Mouse (Mus musculus) stomach, embryonic 15.5 days (tissue): Measurements from ENCODE around the gene Vstm2l. TPM values are rescaled to one million over a fixed set of nuclear protein-coding genes. Genes with fewer than 3 reads are reported as not detected.

Experiments used
- ATAC-seq: fragments of 200-750 bp; cut with Nextera tagmentation; 2 replicates; pipeline ENCODE4 v1.8.0; 2017; ENCODE audit warnings: low read depth, moderate number of reproducible peaks, moderate TSS enrichment; ENCODE audit not compliant: insufficient read depth, low FRiP score
- H3K27ac ChIP-seq: fragments of 300-500 bp; sonication (generic); 2 replicates; pipeline ENCODE4 v1.5.1; 2015; ENCODE audit warnings: mild to moderate bottlenecking, inconsistent platforms
- H3K27me3 ChIP-seq: fragments of 300-500 bp; sonication (generic); replicated peaks from 2 replicates; pipeline ENCODE4 v1.6.1; 2015; ENCODE audit warnings: inconsistent platforms
- H3K36me3 ChIP-seq: fragments of 300-500 bp; sonication (generic); 2 replicates; pipeline ENCODE4 v1.6.1; 2015; ENCODE audit warnings: inconsistent platforms
- H3K4me1 ChIP-seq: fragments of 300-500 bp; sonication (generic); 2 replicates; pipeline ENCODE4 v1.6.1; 2015; ENCODE audit warnings: inconsistent platforms
- H3K4me2 ChIP-seq: fragments of 300-500 bp; sonication (generic); 2 replicates; pipeline ENCODE4 v1.6.1; 2015; ENCODE audit warnings: mild to moderate bottlenecking, inconsistent platforms
- H3K4me3 ChIP-seq: fragments of 300-500 bp; sonication (generic); replicated peaks from 2 replicates; pipeline ENCODE4 v1.5.1; 2015; ENCODE audit warnings: inconsistent platforms
- H3K9ac ChIP-seq: fragments of 300-500 bp; sonication (generic); 2 replicates; pipeline ENCODE4 v1.6.1; 2015; ENCODE audit warnings: inconsistent platforms
- H3K9me3 ChIP-seq: fragments of 300-500 bp; sonication (generic); 2 replicates; pipeline ENCODE4 v1.6.1; 2016; ENCODE audit warnings: inconsistent platforms
- WGBS: fragments of 180-500 bp; shearing (Covaris S2); methylation state at CpG from one replicate; pipeline ENCODE4 v1.1.7; 2015; 5-methylcytosine and 5-hydroxymethylcytosine counted together
- polyA plus RNA-seq: library from polyadenylated mRNA; unstranded; fragments of >200 nt; fragmentation: Nextera tagmentation; extraction: Ambion mirVana; gene quantifications from 2 replicates; pipeline ENCODE4 v1.2.1, GENCODE M21; 2015

Vstm2l gene
- polyA plus RNA-seq, 1 experiment from 2014 or later: 0.53 TPM

- no peak overlapping the region for H3K4me3 ChIP-seq
- H3K4me1 ChIP-seq: peaks cover 9% of the 10 kb centered on the region
- whole genome bisulfite sequencing: under 1% methylated on average over 16 of the region's 16 CpGs
- no peak overlapping the region for H3K27ac ChIP-seq
- no peaks in the 10 kb centered on the region for H3K9me3 ChIP-seq
- H3K36me3 ChIP-seq: no peaks in the 10 kb centered on the region
- no peak overlapping the region for H3K9ac ChIP-seq
- H3K4me2 ChIP-seq: no peak overlapping the region
- peak; percentile 41; the same call in 1 of the 2 replicates for ATAC-seq
- peaks cover 43% of the 10 kb centered on the region for H3K27me3 ChIP-seq
These were observed 1.2 kb upstream of the Vstm2l start for GRCm38 (mm10) chr2:157913204-157913636.

- Histone ChIP-seq H3K4me2 (no peak overlapping the region), H3K27ac (no peak overlapping the region), H3K36me3 (no peaks in the 10 kb centered on the region), H3K9me3 (no peaks in the 10 kb centered on the region), H3K4me3 (no peak overlapping the region), H3K9ac (no peak overlapping the region), H3K27me3 (peaks cover 46% of the 10 kb centered on the region), H3K4me1 (peaks cover 9% of the 10 kb centered on the region)
- 1% methylated on average over 4 of the region's 4 CpGs for WGBS
- ATAC-seq: no peak
These were observed 748 bp upstream of the Vstm2l start for GRCm38 (mm10) chr2:157913705-157914104.

GRCm38 (mm10) chr2:157914889-157915517 is 550 bp downstream of the Vstm2l start:
- peaks cover 9% of the 10 kb centered on the region for H3K4me1 ChIP-seq
- peak overlapping the region; percentile 52 for H3K4me2 ChIP-seq
- 39% methylated on average over 43 of the region's 43 CpGs for WGBS
- peaks cover 47% of the 10 kb centered on the region for H3K27me3 ChIP-seq
- H3K9me3 ChIP-seq: no peaks in the 10 kb centered on the region
- no peak for ATAC-seq
- no peak overlapping the region for H3K27ac ChIP-seq
- H3K4me3 ChIP-seq: peak overlapping the region; percentile 28
- H3K36me3 ChIP-seq: no peaks in the 10 kb centered on the region
- H3K9ac ChIP-seq: no peak overlapping the region

GRCm38 (mm10) chr2:157918529-157918928 is 4.1 kb downstream of the Vstm2l start:
- Histone ChIP-seq H3K4me1 (peaks cover 9% of the 10 kb centered on the region), H3K4me2 (no peak overlapping the region), H3K4me3 (no peak overlapping the region), H3K9me3 (no peaks in the 10 kb centered on the region), H3K27me3 (peaks cover 49% of the 10 kb centered on the region), H3K9ac (no peak overlapping the region), H3K36me3 (no peaks in the 10 kb centered on the region), H3K27ac (no peak overlapping the region)
- ATAC-seq: no peak
- 14% methylated on average over 10 of the region's 10 CpGs for whole genome bisulfite sequencing

- no peak overlapping the region for H3K9ac ChIP-seq
- H3K36me3 ChIP-seq: no peaks in the 10 kb centered on the region
- 57% methylated on average over 7 of the region's 7 CpGs for WGBS
- H3K4me3 ChIP-seq: no peak overlapping the region
- no peaks in the 10 kb centered on the region for H3K4me1 ChIP-seq
- H3K9me3 ChIP-seq: no peaks in the 10 kb centered on the region
- no peak for ATAC-seq
- no peak overlapping the region for H3K27ac ChIP-seq
- H3K27me3 ChIP-seq: peaks cover 19% of the 10 kb centered on the region
- H3K4me2 ChIP-seq: no peak overlapping the region
These were observed 7.1 kb downstream of the Vstm2l start for GRCm38 (mm10) chr2:157921551-157921950.

- ATAC-seq: no peak
- H3K9ac ChIP-seq: no peak overlapping the region
- H3K4me2 ChIP-seq: no peak overlapping the region
- H3K27ac ChIP-seq: no peak overlapping the region
- no peak overlapping the region for H3K4me3 ChIP-seq
- no peaks in the 10 kb centered on the region for H3K9me3 ChIP-seq
- no peaks in the 10 kb centered on the region for H3K4me1 ChIP-seq
- peaks cover 6% of the 10 kb centered on the region for H3K27me3 ChIP-seq
- WGBS: 2% methylated on average over 7 of the region's 7 CpGs
- no peaks in the 10 kb centered on the region for H3K36me3 ChIP-seq
These were observed 9.0 kb downstream of the Vstm2l start for GRCm38 (mm10) chr2:157923406-157923805.

- ATAC-seq: no peak
- WGBS: 55% methylated on average over 5 of the region's 5 CpGs
These were observed 10.1 kb downstream of the Vstm2l start for GRCm38 (mm10) chr2:157924504-157924903.

GRCm38 (mm10) chr2:157926502-157926901 is 12.0 kb downstream of the Vstm2l start:
- Histone ChIP-seq H3K36me3 (no peaks in the 10 kb centered on the region), H3K4me3 (no peak overlapping the region), H3K27ac (no peak overlapping the region), H3K27me3 (peaks cover 3% of the 10 kb centered on the region), H3K9ac (no peak overlapping the region), H3K4me2 (no peak overlapping the region), H3K4me1 (no peaks in the 10 kb centered on the region), H3K9me3 (no peaks in the 10 kb centered on the region)
- 60% methylated on average over 7 of the region's 7 CpGs for WGBS
- ATAC-seq: no peak

More at GRCm38 (mm10) chr2:157924504-157924903, 10.1 kb downstream of the Vstm2l start:
- Histone ChIP-seq H3K9me3 (no peaks in the 10 kb centered on the region), H3K4me1 (no peaks in the 10 kb centered on the region), H3K27me3 (peaks cover 3% of the 10 kb centered on the region), H3K36me3 (no peaks in the 10 kb centered on the region), H3K27ac (no peak overlapping the region), H3K9ac (no peak overlapping the region), H3K4me2 (no peak overlapping the region), H3K4me3 (no peak overlapping the region)

- ATAC-seq: no peak
- H3K4me2 ChIP-seq: no peak overlapping the region
- no peak overlapping the region for H3K27ac ChIP-seq
- H3K36me3 ChIP-seq: no peaks in the 10 kb centered on the region
- H3K27me3 ChIP-seq: peaks cover 3% of the 10 kb centered on the region
- 58% methylated on average over 3 of the region's 3 CpGs for WGBS
- H3K4me3 ChIP-seq: no peak overlapping the region
- no peak overlapping the region for H3K9ac ChIP-seq
- no peaks in the 10 kb centered on the region for H3K9me3 ChIP-seq
- no peaks in the 10 kb centered on the region for H3K4me1 ChIP-seq
These were observed 12.5 kb downstream of the Vstm2l start for GRCm38 (mm10) chr2:157926927-157927326.

GRCm38 (mm10) chr2:157927397-157927796 is 12.9 kb downstream of the Vstm2l start:
- ATAC-seq: no peak
- H3K4me3 ChIP-seq: no peak overlapping the region
- H3K27ac ChIP-seq: no peak overlapping the region
- no peaks in the 10 kb centered on the region for H3K36me3 ChIP-seq
- no peaks in the 10 kb centered on the region for H3K9me3 ChIP-seq
- no peaks in the 10 kb centered on the region for H3K4me1 ChIP-seq
- H3K27me3 ChIP-seq: peaks cover 3% of the 10 kb centered on the region; the same call in 1 of the 2 replicates
- no peak overlapping the region for H3K4me2 ChIP-seq
- H3K9ac ChIP-seq: no peak overlapping the region
- WGBS: 61% methylated on average over 20 of the region's 20 CpGs

- Histone ChIP-seq H3K4me1 (no peaks in the 10 kb centered on the region), H3K36me3 (no peaks in the 10 kb centered on the region), H3K27me3 (peaks cover under 1% of the 10 kb centered on the region; the same call in 1 of the 2 replicates), H3K9me3 (no peaks in the 10 kb centered on the region), H3K27ac (no peak overlapping the region), H3K4me2 (no peak overlapping the region), H3K9ac (no peak overlapping the region), H3K4me3 (no peak overlapping the region)
- 29% methylated on average over 2 of the region's 2 CpGs for WGBS
- ATAC-seq: no peak
These were observed 13.4 kb downstream of the Vstm2l start for GRCm38 (mm10) chr2:157927815-157928214.

GRCm38 (mm10) chr2:157932655-157933054 is 18.2 kb downstream of the Vstm2l start:
- H3K9ac ChIP-seq: no peak overlapping the region
- H3K27ac ChIP-seq: no peak overlapping the region
- no peak for ATAC-seq
- 68% methylated on average over 4 of the region's 4 CpGs for WGBS
- H3K27me3 ChIP-seq: no peaks in the 10 kb centered on the region
- no peaks in the 10 kb centered on the region for H3K36me3 ChIP-seq
- H3K9me3 ChIP-seq: no peaks in the 10 kb centered on the region
- H3K4me1 ChIP-seq: 0 out of 2 replicates have a peak, but pooled peaks cover 4% of the 10 kb centered on the region
- H3K4me3 ChIP-seq: no peak overlapping the region
- no peak overlapping the region for H3K4me2 ChIP-seq
